Mouse (Mus musculus) lung, postnatal 10 days (tissue): Measurements from ENCODE around the gene 1700129C05Rik.

Source experiments
- DNase-seq: peaks from one replicate; pipeline ENCODE4 v3.0.0; 2021

1700129C05Rik gene

DNA sequence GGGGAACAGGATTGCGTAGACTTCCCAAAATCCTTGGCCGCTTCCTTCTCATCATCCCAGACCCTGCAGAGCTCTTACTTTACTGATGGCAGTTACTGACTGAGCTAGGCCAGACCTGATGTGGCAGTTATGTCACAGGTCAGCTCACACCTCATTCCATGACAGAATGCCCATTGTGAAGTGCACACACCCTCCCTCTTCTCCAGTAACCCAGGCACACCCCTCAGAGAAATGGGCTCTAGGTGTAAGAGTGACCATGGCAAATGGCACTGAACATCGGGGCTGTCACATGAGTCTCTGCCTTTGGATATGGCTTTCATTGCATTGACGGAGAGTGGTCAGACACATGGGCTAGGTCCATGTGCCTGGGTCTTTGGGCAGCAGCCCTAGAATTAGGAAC lies at the start of gene 1700129C05Rik:
Gene 1700129C05Rik, minus strand, starts transcription at position 101 of the 400 bp plus-strand sequence.
- no peak for DNase-seq

DNA sequence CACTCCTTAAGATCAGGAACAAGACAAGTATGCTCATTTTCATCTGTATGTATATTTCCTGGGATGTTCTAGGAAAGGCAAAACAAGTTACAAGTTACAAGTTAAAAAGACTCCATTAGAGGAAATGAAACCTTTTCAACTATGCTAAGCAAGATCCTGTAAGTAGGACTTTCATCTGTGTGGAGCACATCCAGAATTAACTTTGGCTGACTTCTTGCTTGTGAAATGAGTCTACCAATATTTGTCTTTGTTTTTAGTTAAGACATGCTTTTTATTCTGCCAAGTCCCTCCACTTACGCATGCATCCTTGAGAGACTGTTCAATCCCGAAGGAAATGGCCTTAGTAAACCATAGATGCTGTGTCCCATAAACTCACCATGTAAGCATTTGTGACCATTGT lies 43.4 kb upstream of the 1700129C05Rik start:
- DNase-seq, result no peak

DNA sequence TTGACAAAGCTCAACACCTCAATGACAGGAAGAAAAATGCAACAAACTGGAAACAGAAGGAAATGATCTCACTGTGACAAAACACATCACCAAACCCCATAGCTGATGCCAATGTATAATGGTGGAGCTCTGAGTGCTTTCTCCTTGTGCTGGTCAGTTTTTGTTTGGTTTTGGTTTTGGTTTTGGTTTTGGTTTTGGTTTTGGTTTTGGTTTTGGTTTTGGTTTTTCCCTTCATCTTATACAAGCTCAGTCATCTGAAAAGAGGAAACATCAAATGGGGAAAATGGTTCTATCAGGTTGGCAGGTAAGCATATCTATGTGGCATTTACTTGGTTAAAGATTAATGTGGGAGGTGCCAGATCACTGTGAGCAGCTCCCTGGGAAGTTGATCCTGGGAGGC lies 42.8 kb upstream of the 1700129C05Rik start:
- DNase-seq, result no peak

DNA sequence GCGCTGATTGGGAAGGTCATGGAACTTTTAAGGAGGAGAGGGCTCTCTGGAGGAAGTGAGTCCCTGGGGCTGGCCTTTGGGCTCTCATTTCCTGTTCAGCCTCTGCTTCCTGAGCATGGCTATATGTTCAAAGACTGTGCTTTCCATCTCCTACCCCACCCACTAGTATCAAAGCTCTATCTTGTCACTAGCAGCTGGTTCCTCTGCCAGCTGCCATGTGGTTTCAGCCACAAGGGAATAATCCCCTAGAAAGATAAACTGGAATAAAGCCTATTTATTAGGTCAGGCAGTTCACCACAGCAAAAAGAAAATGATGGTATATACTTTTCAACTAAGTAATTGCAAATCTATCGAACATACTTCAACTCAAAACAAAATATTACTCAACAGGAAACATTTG lies 40.0 kb upstream of the 1700129C05Rik start:
- DNase-seq, result no peak

DNA sequence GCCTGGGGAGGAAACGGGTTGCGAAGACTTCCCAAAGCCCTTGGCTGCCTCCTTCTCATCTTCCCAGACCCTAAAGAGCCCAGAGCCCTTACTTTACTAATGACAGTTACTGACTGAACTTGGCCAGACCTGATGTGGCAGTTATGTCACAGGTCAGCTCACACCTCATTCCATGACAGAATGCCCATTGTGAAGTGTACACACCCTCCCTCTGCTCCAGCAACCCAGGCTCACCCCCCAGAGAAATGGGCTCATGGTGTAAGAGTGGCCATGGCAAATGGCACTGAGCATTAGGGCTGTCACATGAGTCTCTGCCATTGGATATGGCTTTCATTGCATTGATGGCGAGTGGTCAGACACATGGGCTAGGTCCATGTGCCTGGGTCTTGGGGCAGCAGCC lies 36.0 kb upstream of the 1700129C05Rik start, which contains the start of gene Gm5142:
Gene Gm5142, minus strand, starts transcription at position 101 of the 400 bp plus-strand sequence.
- DNase-seq, result no peak

DNA sequence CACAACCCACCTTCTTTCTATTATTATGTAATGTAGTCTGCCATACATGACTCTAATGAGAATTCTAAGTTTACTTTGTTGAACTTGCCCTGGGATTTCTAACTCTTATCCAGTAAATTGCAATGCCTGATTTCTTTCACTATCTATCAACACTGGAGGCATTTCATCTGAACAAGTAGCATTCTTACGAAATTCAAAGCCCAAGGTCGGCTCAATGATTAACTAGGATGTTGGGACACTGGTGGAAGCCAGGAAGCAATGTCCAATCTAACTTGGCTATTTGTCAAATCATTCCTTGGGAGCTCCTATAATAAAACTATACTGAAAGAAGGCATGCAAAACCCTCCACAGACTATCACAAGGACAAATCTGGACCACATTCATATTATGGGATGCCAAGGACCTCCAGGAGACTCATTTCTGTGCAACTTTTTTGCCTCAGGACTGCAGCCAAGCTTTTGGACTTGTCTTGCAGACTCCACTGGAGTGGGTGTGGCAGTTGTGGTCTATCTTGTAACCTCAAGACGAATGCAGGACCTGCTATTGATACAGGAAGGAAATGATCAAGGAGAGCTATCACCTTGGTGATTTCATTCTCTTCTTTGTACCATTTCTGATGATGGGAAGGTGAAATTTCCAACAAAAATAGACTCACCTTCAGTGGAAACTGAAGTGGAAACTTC lies 14.5 kb upstream of the 1700129C05Rik start:
- no peak for DNase-seq

DNA sequence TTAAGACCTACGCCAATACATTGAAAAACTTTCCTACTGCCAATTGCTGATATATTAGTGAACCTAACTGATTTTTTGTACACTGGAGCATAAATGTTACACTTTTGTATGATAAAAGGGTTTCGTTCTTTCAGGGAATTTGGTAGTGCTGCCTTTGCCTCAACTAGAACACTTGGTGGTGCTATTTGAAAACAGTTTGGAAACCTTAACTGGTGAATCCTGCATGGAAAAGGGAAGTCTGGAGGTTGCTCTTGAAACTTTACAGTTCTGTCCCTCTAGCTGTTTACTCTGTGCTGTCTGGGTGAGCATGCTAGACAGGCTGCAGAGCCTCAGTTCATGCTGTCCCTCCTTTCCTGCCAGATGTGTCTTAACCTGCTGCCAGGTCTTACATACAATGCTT lies 12.9 kb upstream of the 1700129C05Rik start:
- no peak for DNase-seq

DNA sequence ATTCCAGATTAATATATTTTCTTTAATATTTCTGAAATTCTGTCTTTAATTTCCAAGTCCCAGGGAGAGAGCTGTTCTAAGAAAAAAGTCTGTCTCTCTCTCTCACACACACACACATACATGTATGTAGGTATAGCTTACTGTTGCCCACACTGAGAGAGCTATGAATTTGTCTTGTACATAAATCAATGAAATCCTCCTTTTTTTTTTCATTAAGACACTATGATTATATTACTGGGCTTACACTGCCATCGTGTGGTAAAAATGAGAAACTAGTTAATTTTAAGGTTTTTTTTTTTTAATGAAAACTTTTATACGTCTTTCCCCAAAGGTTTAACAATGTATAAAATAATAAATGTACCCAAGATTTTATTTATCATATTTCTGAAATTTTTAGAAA lies 28.4 kb downstream of the 1700129C05Rik start:
- DNase-seq, result no peak

DNA sequence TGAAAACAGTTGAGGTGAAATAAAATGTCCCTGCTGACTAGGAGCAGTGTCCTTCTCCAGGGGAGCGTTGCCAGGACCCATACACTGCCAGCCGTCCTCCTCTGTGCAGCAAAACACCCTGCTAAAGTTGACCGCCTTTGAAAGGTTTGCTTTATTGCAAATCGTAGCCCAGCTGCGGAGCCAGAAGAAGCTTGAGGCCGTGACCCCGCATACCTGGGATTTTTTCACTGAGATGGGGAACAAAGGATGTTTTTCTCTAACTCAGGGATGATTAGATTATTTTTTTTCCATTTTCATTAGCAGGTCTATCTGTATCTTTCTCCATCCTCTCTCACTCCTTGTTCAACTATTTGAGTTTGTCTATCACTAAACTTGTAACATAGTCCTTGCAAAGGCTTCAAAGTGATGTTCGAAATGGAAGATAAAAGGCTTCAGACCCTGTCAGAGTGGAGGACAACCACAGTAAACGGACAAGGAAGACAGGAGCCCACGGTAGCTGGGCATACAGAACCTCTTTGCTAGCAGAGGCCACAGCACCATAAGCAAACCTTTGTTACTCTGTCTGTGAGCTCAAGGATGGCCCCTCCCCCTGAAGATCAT lies 38.6 kb downstream of the 1700129C05Rik start:
- DNase-seq, result no peak

DNA sequence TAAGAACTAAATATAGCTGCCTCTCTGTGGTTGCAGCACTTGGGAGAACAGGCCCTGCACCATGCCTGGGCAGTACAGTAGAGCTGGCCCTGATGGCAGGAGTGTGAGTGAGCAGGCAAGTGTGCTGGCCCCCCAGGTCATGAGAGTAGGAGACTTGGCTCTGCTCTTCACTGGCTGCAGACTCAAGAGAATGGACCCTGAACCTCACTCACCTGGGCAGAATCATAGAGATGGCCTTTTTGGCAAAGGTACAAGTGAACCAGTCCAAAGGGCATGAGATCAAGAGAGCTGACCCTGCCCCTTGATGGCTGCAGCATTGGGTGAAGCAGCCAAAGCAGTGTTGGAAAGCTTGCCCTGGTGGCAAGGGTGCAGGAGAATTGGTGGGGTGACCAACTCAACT lies 49.1 kb downstream of the 1700129C05Rik start:
- no peak for DNase-seq

DNA sequence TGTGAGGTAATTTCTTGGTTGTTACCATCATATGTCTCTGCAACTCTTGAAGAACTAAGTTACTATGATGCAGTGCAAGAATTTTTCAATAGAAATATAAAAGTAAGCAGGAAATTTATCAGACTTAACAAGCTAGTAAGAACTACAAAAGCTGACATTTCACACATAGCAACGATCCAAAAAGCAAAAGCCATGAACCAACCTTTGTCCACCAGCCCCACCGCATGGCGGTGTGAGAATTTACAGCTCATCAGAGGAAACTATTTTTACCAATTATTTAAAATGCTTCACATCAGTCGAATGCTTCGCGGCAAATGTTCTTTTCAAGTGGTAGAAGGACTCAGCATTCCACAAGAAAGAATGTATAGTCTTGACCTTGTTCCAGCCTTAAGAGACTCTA lies 58.3 kb downstream of the 1700129C05Rik start:
- DNase-seq, result peak; percentile 66
